Mouse (Mus musculus): Measurements from ENCODE around the gene Prss40.

- no peak for TF ChIP-seq CTCF (conservative IDR thresholded peaks at IDR 0.05; ENCODE audit: insufficient read depth, insufficient read length, low read depth, low read length)
- TF ChIP-seq POLR2A (IDR thresholded peaks at IDR 0.05; ENCODE audit: low read depth, low read length) = no peak
Observed at GRCm38 (mm10) chr1:34513068-34513467, 47.7 kb downstream of the Prss40 start.

Data from kidney, adult 2 months (tissue).